Mouse (Mus musculus) kidney, adult 2 months (tissue): Measurements from ENCODE around the gene Tnks2. TPM values are rescaled to one million over a fixed set of nuclear protein-coding genes. Genes with fewer than 3 reads are reported as not detected.

Experiments
- DNase-seq: peaks from one replicate; pipeline ENCODE4 v3.0.0; 2021
- H3K27ac ChIP-seq: fragments of 200-500 bp; 2 replicates; pipeline ENCODE4 v1.5.1; 2012; ENCODE audit warnings: low read depth, low read length, control low read depth, inconsistent platforms; ENCODE audit not compliant: insufficient read depth
- H3K27me3 ChIP-seq: fragments of 200-500 bp; replicated peaks from 2 replicates; pipeline ENCODE4 v1.6.1; 2012; ENCODE audit warnings: mild to moderate bottlenecking, moderate library complexity, low read length, inconsistent platforms; ENCODE audit not compliant: control insufficient read depth, insufficient read depth
- H3K36me3 ChIP-seq: fragments of 200-500 bp; 2 replicates; pipeline ENCODE4 v1.6.1; 2012; ENCODE audit warnings: mild to moderate bottlenecking, moderate library complexity, low read length, inconsistent platforms; ENCODE audit not compliant: control insufficient read depth, insufficient read depth
- H3K4me1 ChIP-seq: fragments of 200-500 bp; 2 replicates; pipeline ENCODE4 v1.6.1; 2011; ENCODE audit warnings: low read length; ENCODE audit not compliant: control insufficient read depth, insufficient read depth
- H3K4me3 ChIP-seq: fragments of 200-500 bp; 2 replicates; pipeline ENCODE4 v1.5.1; 2011; ENCODE audit warnings: mild to moderate bottlenecking, low read depth, low read length, control low read depth; ENCODE audit not compliant: insufficient read depth
- CTCF ChIP-seq: fragments of 200-500 bp; conservative IDR thresholded peaks from 2 replicates; pipeline ENCODE4 v1.5.1; 2011; ENCODE audit warnings: low read depth, mild to moderate bottlenecking, control low read depth, low read length, moderate library complexity, mixed read lengths; ENCODE audit not compliant: insufficient read depth, insufficient read length
- POLR2A ChIP-seq: fragments of 200-500 bp; IDR thresholded peaks from one replicate; pipeline ENCODE4 v1.6.1; 2011; ENCODE audit warnings: low read depth, low read length, control low read depth
- WGBS: fragments of 180-500 bp; shearing (Covaris S2); methylation state at CpG from one replicate; pipeline ENCODE4 v1.1.7; 2018; 5-methylcytosine and 5-hydroxymethylcytosine counted together
- polyA plus RNA-seq: library from polyadenylated mRNA; depleted of rRNA; stranded (reverse); fragments of >200 nt; gene quantifications from 2 replicates; pipeline ENCODE4 v1.2.3, GENCODE M21; 2012

Gene Tnks2
- polyA plus RNA-seq, 1 experiment = 24.8 TPM

GRCm38 (mm10) chr19:36828322-36828721, 5.7 kb upstream of the Tnks2 start:
- H3K4me3 ChIP-seq = no peak overlapping the region
- DNase-seq = peak; percentile 89
- WGBS = 45% methylated on average over 8 of the region's 8 CpGs
- no peaks in the 10 kb centered on the region for H3K27me3 ChIP-seq
- TF ChIP-seq POLR2A = no peak
- peak; percentile 58 for TF ChIP-seq CTCF
- H3K36me3 ChIP-seq = no peaks in the 10 kb centered on the region
- peaks cover 12% of the 10 kb centered on the region; the same call in 1 of the 2 replicates for H3K4me1 ChIP-seq
- H3K27ac ChIP-seq = no peak overlapping the region

GRCm38 (mm10) chr19:36832951-36833787, 863 bp upstream of the Tnks2 start:
- H3K4me1 ChIP-seq = peaks cover 19% of the 10 kb centered on the region
- no peaks in the 10 kb centered on the region for H3K36me3 ChIP-seq
- WGBS = 3% methylated on average over 19 of the region's 19 CpGs
- TF ChIP-seq POLR2A (no peak), CTCF (no peak)
- H3K27me3 ChIP-seq = no peaks in the 10 kb centered on the region
- H3K27ac ChIP-seq = peak overlapping the region; percentile 100
- peak overlapping the region; percentile 98 for H3K4me3 ChIP-seq
- peak; percentile 80 for DNase-seq

GRCm38 (mm10) chr19:36834532-36835431, 750 bp downstream of the Tnks2 start:
- H3K36me3 ChIP-seq = no peaks in the 10 kb centered on the region
- no peaks in the 10 kb centered on the region for H3K27me3 ChIP-seq
- peaks cover 19% of the 10 kb centered on the region for H3K4me1 ChIP-seq
- under 1% methylated on average over 62 of the region's 62 CpGs for WGBS
- H3K27ac ChIP-seq = peak overlapping the region; percentile 97
- H3K4me3 ChIP-seq = peak overlapping the region; percentile 98
- no peak for TF ChIP-seq POLR2A
- TF ChIP-seq CTCF = no peak
- peak; percentile 62 for DNase-seq

GRCm38 (mm10) chr19:36836035-36836434, 2.0 kb downstream of the Tnks2 start:
- TF ChIP-seq CTCF (no peak), POLR2A (no peak)
- no peak for DNase-seq

GRCm38 (mm10) chr19:36840301-36840700, 6.3 kb downstream of the Tnks2 start:
- no peak for DNase-seq
- no peak overlapping the region for H3K27ac ChIP-seq
- H3K4me3 ChIP-seq = no peak overlapping the region
- whole genome bisulfite sequencing = 71% methylated on average over 3 of the region's 3 CpGs
- TF ChIP-seq POLR2A = no peak
- no peaks in the 10 kb centered on the region for H3K27me3 ChIP-seq
- H3K4me1 ChIP-seq = peaks cover 13% of the 10 kb centered on the region
- no peaks in the 10 kb centered on the region for H3K36me3 ChIP-seq

More at GRCm38 (mm10) chr19:36836035-36836434, 2.0 kb downstream of the Tnks2 start:
- H3K36me3 ChIP-seq = no peaks in the 10 kb centered on the region
- H3K4me1 ChIP-seq = peaks cover 19% of the 10 kb centered on the region
- H3K27me3 ChIP-seq = no peaks in the 10 kb centered on the region
- WGBS = 23% methylated on average over 4 of the region's 4 CpGs
- H3K27ac ChIP-seq = no peak overlapping the region
- peak overlapping the region; percentile 13 for H3K4me3 ChIP-seq

GRCm38 (mm10) chr19:36843866-36844265, 9.8 kb downstream of the Tnks2 start:
- 92% methylated on average over 11 of the region's 11 CpGs for WGBS
- TF ChIP-seq POLR2A (no peak), CTCF (no peak)
- Histone ChIP-seq H3K4me3 (no peak overlapping the region), H3K27me3 (no peaks in the 10 kb centered on the region), H3K36me3 (no peaks in the 10 kb centered on the region), H3K27ac (no peak overlapping the region), H3K4me1 (no peaks in the 10 kb centered on the region; the same call in 1 of the 2 replicates)
- DNase-seq = no peak

GRCm38 (mm10) chr19:36845924-36846323, 11.9 kb downstream of the Tnks2 start:
- H3K36me3 ChIP-seq = peaks cover 8% of the 10 kb centered on the region
- 80% methylated on average over 5 of the region's 5 CpGs for WGBS
- no peak overlapping the region for H3K27ac ChIP-seq
- TF ChIP-seq POLR2A (no peak), CTCF (no peak)
- H3K27me3 ChIP-seq = no peaks in the 10 kb centered on the region
- H3K4me1 ChIP-seq = no peaks in the 10 kb centered on the region; the same call in 1 of the 2 replicates
- no peak overlapping the region for H3K4me3 ChIP-seq
- no peak for DNase-seq
